Mouse (Mus musculus) hindbrain, embryonic 12.5 days (tissue): ENCODE results near the gene Ppfibp1. TPM values are rescaled to one million over a fixed set of nuclear protein-coding genes. Genes with fewer than 3 reads are reported as not detected.

Experiments
- ATAC-seq: fragments of 200-750 bp; cut with Nextera tagmentation; 2 replicates; pipeline ENCODE4 v1.8.0; 2017; ENCODE audit warnings: moderate TSS enrichment; ENCODE audit not compliant: low FRiP score
- H3K27ac ChIP-seq: fragments of 300-500 bp; sonication (generic); 2 replicates; pipeline ENCODE4 v1.5.1; 2016; ENCODE audit warnings: mild to moderate bottlenecking
- H3K27me3 ChIP-seq: fragments of 300-500 bp; sonication (generic); 2 replicates; pipeline ENCODE4 v1.6.1; 2016; ENCODE audit warnings: mild to moderate bottlenecking
- H3K36me3 ChIP-seq: fragments of 300-500 bp; sonication (generic); 2 replicates; pipeline ENCODE4 v1.6.1; 2016; ENCODE audit warnings: mild to moderate bottlenecking
- H3K4me1 ChIP-seq: fragments of 300-500 bp; sonication (generic); 2 replicates; pipeline ENCODE4 v1.6.1; 2016
- H3K4me2 ChIP-seq: fragments of 300-500 bp; sonication (generic); replicated peaks from 2 replicates; pipeline ENCODE4 v1.6.1; 2016; ENCODE audit warnings: mild to moderate bottlenecking
- H3K4me3 ChIP-seq: fragments of 300-500 bp; sonication (generic); 2 replicates; pipeline ENCODE4 v1.5.1; 2016; ENCODE audit warnings: mild to moderate bottlenecking
- H3K9ac ChIP-seq: fragments of 300-500 bp; sonication (generic); 2 replicates; pipeline ENCODE4 v1.6.1; 2016; ENCODE audit warnings: mild to moderate bottlenecking, moderate library complexity
- H3K9me3 ChIP-seq: fragments of 300-500 bp; sonication (generic); replicated peaks from 2 replicates; pipeline ENCODE4 v1.6.1; 2016; ENCODE audit warnings: mild to moderate bottlenecking
- WGBS: fragments of 180-500 bp; shearing (Covaris S2); methylation state at CpG from one replicate; pipeline ENCODE4 v1.1.7; 2016; 5-methylcytosine and 5-hydroxymethylcytosine counted together
- polyA plus RNA-seq: library from polyadenylated mRNA; unstranded; fragments of >200 nt; fragmentation: Nextera tagmentation; extraction: Ambion mirVana; gene quantifications from 2 replicates; pipeline ENCODE4 v1.2.1, GENCODE M21; 2016

The Ppfibp1 gene
- polyA plus RNA-seq, 1 experiment from 2014 or later: 38.6 TPM

DNA sequence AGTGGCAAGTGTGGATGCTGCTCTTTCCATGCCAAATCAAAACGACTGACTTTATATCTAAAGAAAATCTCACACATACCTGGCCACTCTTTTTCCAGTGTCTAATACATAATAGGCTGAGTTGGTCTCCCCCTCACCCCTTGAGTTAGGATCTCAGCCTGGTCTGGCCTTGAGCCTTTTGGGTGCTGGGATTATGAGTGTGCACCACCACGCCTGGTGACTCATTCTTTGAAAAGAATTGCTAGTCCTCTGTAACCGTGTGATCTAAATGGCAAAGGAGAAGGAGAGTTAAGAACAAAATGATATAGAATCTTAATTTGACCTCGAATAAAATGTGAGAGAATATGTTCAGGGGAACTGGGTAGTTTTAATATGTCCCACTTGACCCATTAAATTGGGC lies 129.6 kb downstream of the Ppfibp1 start:
- Histone ChIP-seq H3K9ac (no peak overlapping the region), H3K36me3 (no peaks in the 10 kb centered on the region), H3K4me2 (no peak overlapping the region), H3K4me1 (no peaks in the 10 kb centered on the region), H3K4me3 (no peak overlapping the region), H3K27ac (no peak overlapping the region), H3K9me3 (no peaks in the 10 kb centered on the region), H3K27me3 (no peaks in the 10 kb centered on the region)
- WGBS: 94% methylated on average over 4 of the region's 4 CpGs
- no peak for ATAC-seq

DNA sequence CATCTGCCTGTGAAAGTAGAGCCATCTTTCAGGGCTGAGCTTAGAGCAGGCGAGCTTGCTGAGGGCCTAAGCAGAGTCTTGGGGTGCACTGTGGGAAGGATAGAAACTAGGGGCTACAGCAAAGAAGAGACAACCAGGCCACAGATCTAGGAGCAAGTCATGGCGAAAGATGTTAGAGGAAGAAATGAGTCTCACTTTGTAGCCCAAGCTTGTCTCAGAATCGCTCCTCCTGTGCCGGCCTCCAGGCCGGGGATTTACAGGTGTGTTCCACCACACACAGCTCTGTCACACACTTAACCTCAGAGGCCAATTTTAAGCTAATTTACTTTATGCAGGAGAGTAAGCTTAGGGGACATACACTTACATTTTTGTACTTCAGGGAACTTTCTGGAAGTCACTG lies 130.1 kb downstream of the Ppfibp1 start:
- no peaks in the 10 kb centered on the region for H3K9me3 ChIP-seq

DNA sequence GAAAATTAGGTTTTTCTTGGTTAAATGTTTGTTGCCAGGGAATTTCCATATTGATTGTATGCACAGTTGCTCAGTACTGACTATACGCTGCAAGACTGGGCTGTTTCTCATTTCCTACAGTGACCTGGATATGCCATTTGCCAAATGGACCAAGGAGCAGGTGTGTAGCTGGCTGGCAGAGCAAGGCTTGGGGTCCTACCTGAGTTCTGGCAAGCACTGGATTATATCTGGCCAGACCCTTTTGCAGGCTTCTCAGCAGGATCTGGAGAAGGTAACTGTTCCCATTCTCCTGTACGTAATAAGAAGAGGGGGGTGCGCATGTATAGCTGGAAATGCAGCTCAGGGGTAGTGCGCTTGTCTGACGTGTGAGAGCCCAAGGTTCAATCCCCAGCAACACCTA lies 132.9 kb downstream of the Ppfibp1 start:
- ATAC-seq: no peak

More for the DNA sequence above, 130.1 kb downstream of the Ppfibp1 start:
- 90% methylated on average over 5 of the region's 5 CpGs for WGBS
- no peaks in the 10 kb centered on the region for H3K4me1 ChIP-seq
- no peak overlapping the region for H3K27ac ChIP-seq
- no peak overlapping the region for H3K4me2 ChIP-seq
- no peak for ATAC-seq
- H3K9ac ChIP-seq: no peak overlapping the region
- H3K4me3 ChIP-seq: no peak overlapping the region
- no peaks in the 10 kb centered on the region for H3K27me3 ChIP-seq
- no peaks in the 10 kb centered on the region for H3K36me3 ChIP-seq

DNA sequence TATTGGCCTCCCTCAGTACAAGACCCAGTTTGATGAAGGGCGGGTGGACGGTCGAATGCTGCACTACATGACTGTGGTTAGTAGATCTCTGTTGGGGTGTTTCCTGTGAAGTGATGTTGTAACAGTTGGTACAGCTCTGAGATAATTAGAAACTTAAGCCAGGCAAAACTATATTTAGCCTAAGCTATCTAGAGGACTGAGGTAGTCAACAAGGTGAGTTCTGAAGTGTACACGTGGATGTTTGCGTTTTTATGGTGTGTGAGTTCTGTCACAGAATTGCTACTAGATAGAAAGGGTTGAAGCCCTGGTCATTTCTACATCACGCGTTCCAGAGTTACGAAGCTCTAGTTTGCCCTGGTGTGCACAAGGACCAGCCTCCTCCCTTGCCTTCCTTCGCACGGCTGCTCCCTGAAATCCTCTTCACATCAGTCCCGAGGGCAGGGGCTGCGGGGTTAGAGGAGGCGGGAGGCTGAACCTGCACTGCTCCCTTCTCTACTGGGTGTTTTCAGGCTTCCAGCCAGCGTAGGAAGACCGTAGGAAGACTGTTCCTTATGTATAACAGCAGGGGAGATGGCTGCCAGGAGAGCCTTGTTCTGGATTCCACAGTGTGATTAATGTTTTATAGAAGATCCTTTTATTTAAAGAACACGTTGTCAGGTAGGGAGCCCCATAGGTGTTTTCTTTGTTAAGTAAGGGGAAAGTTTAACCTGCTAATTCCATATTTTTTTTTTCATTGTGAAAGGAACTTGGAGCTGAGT lies 134.3 kb downstream of the Ppfibp1 start:
- H3K4me3 ChIP-seq: no peak overlapping the region
- H3K4me2 ChIP-seq: no peak overlapping the region
- no peaks in the 10 kb centered on the region for H3K36me3 ChIP-seq
- no peaks in the 10 kb centered on the region for H3K27me3 ChIP-seq
- no peak overlapping the region for H3K27ac ChIP-seq
- H3K4me1 ChIP-seq: no peaks in the 10 kb centered on the region
- no peak overlapping the region for H3K9ac ChIP-seq
- no peaks in the 10 kb centered on the region for H3K9me3 ChIP-seq
- ATAC-seq: no peak
- 84% methylated on average over 16 of the region's 16 CpGs for WGBS

More for the DNA sequence above, 132.9 kb downstream of the Ppfibp1 start:
- Histone ChIP-seq H3K36me3 (no peaks in the 10 kb centered on the region), H3K27me3 (no peaks in the 10 kb centered on the region), H3K9me3 (no peaks in the 10 kb centered on the region), H3K4me1 (no peaks in the 10 kb centered on the region), H3K4me2 (no peak overlapping the region), H3K4me3 (no peak overlapping the region), H3K9ac (no peak overlapping the region), H3K27ac (no peak overlapping the region)
- WGBS: 96% methylated on average over 5 of the region's 5 CpGs

DNA sequence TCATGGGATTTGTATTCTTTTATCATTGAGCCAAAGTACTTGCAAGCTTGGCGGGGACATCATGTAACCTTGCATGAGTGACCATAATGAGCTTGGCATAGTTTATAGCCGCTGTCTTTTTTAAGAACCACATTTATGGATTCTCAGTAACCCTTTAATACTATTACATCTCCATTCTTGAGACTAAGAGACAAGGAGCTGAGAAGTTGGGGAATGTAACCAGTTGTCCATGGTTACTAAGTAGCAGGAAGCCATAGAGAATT lies 134.8 kb downstream of the Ppfibp1 start:
- Histone ChIP-seq H3K36me3 (no peaks in the 10 kb centered on the region), H3K4me3 (no peak overlapping the region), H3K9me3 (no peaks in the 10 kb centered on the region), H3K27me3 (no peaks in the 10 kb centered on the region), H3K27ac (no peak overlapping the region), H3K9ac (no peak overlapping the region), H3K4me1 (no peaks in the 10 kb centered on the region), H3K4me2 (no peak overlapping the region)
- ATAC-seq: no peak
- 93% methylated on average over 2 of the region's 2 CpGs for WGBS

DNA sequence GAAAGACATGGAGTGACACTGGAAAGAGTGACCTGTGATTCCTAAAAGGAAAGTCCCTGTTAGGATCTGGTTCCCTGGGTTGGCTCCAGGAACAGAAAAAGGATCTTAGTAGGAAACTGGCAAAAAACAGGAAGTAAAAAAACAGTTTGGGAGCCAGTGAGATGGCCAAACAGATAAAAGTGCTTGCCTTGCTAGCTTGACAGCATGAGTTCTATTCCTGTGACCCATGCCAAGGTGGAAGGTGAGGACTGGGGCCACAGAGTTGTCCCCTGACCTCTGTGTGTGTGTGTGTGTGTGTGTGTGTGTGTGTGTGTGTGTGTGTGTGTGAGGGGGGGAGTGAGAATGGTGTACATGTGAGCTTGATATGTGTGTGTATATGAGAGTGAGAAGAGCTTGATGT lies 135.3 kb downstream of the Ppfibp1 start:
- no peak overlapping the region for H3K4me3 ChIP-seq
- H3K9me3 ChIP-seq: no peaks in the 10 kb centered on the region
- no peaks in the 10 kb centered on the region for H3K27me3 ChIP-seq
- H3K4me1 ChIP-seq: no peaks in the 10 kb centered on the region
- no peak overlapping the region for H3K9ac ChIP-seq
- no peak for ATAC-seq
- H3K27ac ChIP-seq: no peak overlapping the region
- H3K36me3 ChIP-seq: no peaks in the 10 kb centered on the region
- no peak overlapping the region for H3K4me2 ChIP-seq

DNA sequence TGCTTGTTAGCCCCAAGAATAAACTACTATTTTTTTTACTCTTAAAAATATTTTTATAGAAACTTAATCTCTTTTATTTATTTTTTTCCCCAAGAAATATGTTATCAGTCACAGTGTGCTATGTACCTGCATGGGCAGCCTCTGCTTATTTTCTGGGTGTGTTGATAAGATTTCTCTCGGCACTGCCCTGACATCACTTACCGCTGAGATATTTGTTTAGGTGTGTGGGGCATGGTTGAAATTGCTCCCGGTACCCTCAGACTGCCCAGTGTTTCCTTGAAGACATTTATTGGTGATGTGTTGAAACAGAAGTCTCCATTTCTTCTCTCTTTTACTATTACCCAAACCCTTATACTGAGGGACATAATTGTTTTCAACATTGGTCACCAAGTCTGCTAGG lies 136.5 kb downstream of the Ppfibp1 start:
- H3K36me3 ChIP-seq: 0 out of 2 replicates have a peak, but pooled peaks cover 4% of the 10 kb centered on the region

DNA sequence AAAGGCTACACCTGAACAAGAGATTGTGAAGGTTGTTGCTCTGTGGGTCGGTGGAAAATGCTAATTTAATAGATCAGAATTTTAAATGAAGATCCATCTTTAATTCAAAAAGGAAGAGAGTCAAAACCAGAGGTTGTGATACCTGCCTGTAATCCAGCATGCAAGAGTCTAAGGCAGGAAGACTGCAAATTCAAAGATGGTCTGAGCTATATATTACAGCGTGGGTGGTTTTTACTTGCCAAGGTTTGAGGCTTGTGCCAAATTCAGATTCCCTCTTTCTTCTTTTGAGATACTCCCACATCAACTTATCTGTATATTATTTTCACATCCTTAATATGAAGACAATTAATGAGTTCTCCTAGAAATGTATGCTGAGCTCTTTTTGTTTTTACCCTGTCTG lies 140.1 kb downstream of the Ppfibp1 start:
- no peak overlapping the region for H3K27ac ChIP-seq
- H3K4me1 ChIP-seq: no peaks in the 10 kb centered on the region

More for the DNA sequence above, 136.5 kb downstream of the Ppfibp1 start:
- 94% methylated on average over 3 of the region's 3 CpGs for WGBS
- Histone ChIP-seq H3K4me3 (no peak overlapping the region), H3K27ac (no peak overlapping the region), H3K27me3 (no peaks in the 10 kb centered on the region), H3K9me3 (no peaks in the 10 kb centered on the region), H3K9ac (no peak overlapping the region), H3K4me2 (no peak overlapping the region), H3K4me1 (no peaks in the 10 kb centered on the region)
- ATAC-seq: no peak

DNA sequence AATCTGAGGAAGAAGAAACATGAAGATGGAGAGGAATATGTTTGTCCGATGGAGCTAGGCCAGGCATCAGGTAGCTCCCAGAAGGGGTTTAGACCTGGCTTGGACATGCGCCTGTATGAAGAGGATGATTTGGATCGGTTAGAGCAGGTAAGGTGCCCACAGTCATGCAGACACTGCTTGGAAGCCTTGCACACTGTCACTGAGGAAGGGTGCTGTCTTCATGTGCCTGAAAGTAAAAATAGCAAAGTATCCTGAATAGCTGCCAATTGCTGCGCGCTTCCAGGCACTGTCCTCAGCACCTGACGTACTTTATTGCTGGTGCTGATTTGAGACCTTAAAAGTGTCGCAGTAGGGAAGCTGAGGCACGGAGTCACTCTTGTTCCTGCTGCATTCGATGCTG lies 141.3 kb downstream of the Ppfibp1 start:
- WGBS: 91% methylated on average over 9 of the region's 9 CpGs
- no peak for ATAC-seq
- no peak overlapping the region for H3K4me3 ChIP-seq
- H3K4me1 ChIP-seq: no peaks in the 10 kb centered on the region
- H3K9ac ChIP-seq: no peak overlapping the region
- H3K36me3 ChIP-seq: 0 out of 2 replicates have a peak, but pooled peaks cover 7% of the 10 kb centered on the region
- H3K9me3 ChIP-seq: no peaks in the 10 kb centered on the region
- H3K4me2 ChIP-seq: no peak overlapping the region
- no peaks in the 10 kb centered on the region for H3K27me3 ChIP-seq
- H3K27ac ChIP-seq: no peak overlapping the region

More for the DNA sequence above, 140.1 kb downstream of the Ppfibp1 start:
- H3K27me3 ChIP-seq: no peaks in the 10 kb centered on the region
- H3K9ac ChIP-seq: no peak overlapping the region
- ATAC-seq: no peak
- no peak overlapping the region for H3K4me2 ChIP-seq
- WGBS: 78% methylated on average over 2 of the region's 2 CpGs
- no peaks in the 10 kb centered on the region for H3K9me3 ChIP-seq
- H3K36me3 ChIP-seq: 0 out of 2 replicates have a peak, but pooled peaks cover 7% of the 10 kb centered on the region
- H3K4me3 ChIP-seq: no peak overlapping the region

DNA sequence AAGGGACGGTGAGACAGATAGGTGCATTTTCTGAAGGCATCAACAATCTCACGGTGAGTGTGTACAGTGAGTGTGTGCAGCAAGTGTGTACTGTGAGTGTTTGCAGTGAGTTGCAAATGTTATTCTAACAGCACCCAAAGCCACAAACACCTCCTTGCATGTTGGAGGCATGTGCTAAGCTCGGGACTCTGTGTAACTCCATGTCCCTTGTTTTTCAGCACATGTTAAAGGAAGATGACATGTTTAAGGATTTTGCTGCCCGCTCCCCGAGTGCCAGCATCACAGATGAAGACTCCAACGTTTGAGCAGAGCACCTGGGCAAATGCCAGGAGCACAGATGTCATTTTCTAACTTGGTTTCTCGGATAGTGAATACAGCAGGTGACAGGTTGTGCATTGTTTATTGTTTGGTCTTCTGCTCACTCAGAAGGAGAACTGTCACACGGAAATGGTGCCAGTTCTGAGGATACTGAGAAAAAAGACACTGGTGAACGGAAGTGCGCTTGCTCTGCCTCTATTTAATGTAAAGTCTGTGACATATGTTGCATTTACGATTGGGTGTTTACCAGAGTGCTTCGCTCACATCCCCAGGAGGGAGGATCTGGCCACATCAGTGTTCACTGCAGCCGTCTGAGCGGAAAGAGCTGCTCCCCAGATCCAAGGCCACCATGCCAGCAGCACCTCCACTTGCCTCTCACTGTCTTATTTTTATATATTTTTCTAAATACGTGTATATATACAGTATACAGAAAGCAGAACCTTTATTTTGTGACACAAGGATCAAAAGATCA lies 142.0 kb downstream of the Ppfibp1 start:
- H3K4me2 ChIP-seq: no peak overlapping the region
- no peaks in the 10 kb centered on the region for H3K4me1 ChIP-seq
- H3K27ac ChIP-seq: no peak overlapping the region
- ATAC-seq: no peak
- no peaks in the 10 kb centered on the region for H3K9me3 ChIP-seq
- 90% methylated on average over 15 of the region's 15 CpGs for WGBS
- no peak overlapping the region for H3K9ac ChIP-seq
- H3K4me3 ChIP-seq: no peak overlapping the region
- H3K36me3 ChIP-seq: 0 out of 2 replicates have a peak, but pooled peaks cover 7% of the 10 kb centered on the region
- H3K27me3 ChIP-seq: no peaks in the 10 kb centered on the region

DNA sequence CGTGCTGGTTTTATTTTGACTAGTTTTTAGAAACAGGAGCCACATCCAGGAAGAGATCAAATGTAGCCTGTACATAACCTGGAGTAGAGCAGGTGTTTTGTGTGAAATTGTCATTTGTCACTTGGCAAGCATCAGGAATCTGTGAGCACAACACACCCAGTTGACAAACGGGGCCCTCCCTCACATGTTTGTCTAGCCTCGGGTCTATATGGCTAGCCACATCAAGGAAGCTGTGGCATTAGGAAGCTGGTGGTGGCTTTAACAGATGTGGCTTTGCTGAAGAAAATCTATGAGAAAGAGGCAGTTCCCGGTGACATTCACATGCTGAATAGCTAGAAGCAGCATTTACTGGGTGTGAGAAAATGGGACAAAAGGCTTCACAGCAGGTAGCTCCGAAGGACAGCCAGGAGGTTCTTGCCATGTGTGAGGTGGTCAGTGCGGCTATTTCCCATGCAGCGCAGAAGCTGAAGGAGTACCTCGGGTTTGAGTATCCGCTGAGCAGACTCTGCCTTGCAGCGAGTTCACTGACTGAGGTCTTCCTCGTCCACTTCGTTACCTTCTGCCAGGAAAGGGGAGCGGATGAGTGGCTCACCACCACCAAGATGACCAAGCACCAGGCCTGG lies 144.1 kb downstream of the Ppfibp1 start, which contains the start of gene Rep15:
Rep15 (plus strand) TSS at position 282 of the 623 bp plus-strand sequence.
- no peaks in the 10 kb centered on the region for H3K4me1 ChIP-seq
- H3K4me2 ChIP-seq: no peak within 1 kb of the TSS
- 38% methylated on average over 13 of the region's 13 CpGs for WGBS
- no peak for ATAC-seq
- H3K36me3 ChIP-seq: 0 out of 2 replicates have a peak, but pooled peaks cover 7% of the 10 kb centered on the region
- no peaks in the 10 kb centered on the region for H3K27me3 ChIP-seq
- H3K27ac ChIP-seq: no peak within 1 kb of the TSS
- no peak within 1 kb of the TSS for H3K4me3 ChIP-seq
- H3K9me3 ChIP-seq: no peaks in the 10 kb centered on the region
- H3K9ac ChIP-seq: no peak within 1 kb of the TSS
